Mouse (Mus musculus): ENCODE measurements around the gene Pdhx. TPM values are rescaled to one million over a fixed set of nuclear protein-coding genes. Genes with fewer than 3 reads are reported as not detected.

The Pdhx gene
- polyA plus RNA-seq (2014; fragmentation: Nextera tagmentation; extraction: Ambion mirVana) = 36.3 and 37.2 TPM in 2 replicates

GRCm38 (mm10) chr2:103073219-103073982 is at the start of gene Pdhx, which contains the start of gene Apip:
Pdhx (minus strand) TSS chr2:103073513.
Apip (plus strand) TSS chr2:103073675.
- Histone ChIP-seq H3K27ac (ENCODE audit: low read depth) (peak within 1 kb of the TSS; percentile 81), H3K36me3 (ENCODE audit: control insufficient read depth, insufficient read depth, low read length) (0 out of 2 replicates have a peak, but pooled peaks cover 5% of the 10 kb centered on the region), H3K27me3 (replicated peaks; ENCODE audit: control insufficient read depth, insufficient read depth, low read length) (no peaks in the 10 kb centered on the region), H3K4me3 (ENCODE audit: low read depth, low read length) (peak within 1 kb of the TSS; percentile 51), H3K4me1 (replicated peaks; ENCODE audit: control insufficient read depth, insufficient read depth, low read length) (peaks cover 22% of the 10 kb centered on the region), H3K9ac (ENCODE audit: low read length) (peak within 1 kb of the TSS; percentile 77), H3K9me3 (ENCODE audit: control insufficient read depth, low read length) (no peaks in the 10 kb centered on the region), H3K4me2 (ENCODE audit: low read length) (peak within 1 kb of the TSS; percentile 77)
- peak; percentile 99 for ATAC-seq (replicated peaks; ENCODE audit: low FRiP score, low TSS enrichment, low read depth)
- peak; percentile 100 for DNase-seq (ENCODE audit: low spot score)
- under 1% methylated on average over 55 of the region's 55 CpGs for WGBS

GRCm38 (mm10) chr2:103119197-103119854 is 46.0 kb upstream of the Pdhx start:
- Histone ChIP-seq H3K9me3 (ENCODE audit: control insufficient read depth, low read length) (no peaks in the 10 kb centered on the region), H3K9ac (ENCODE audit: low read length) (no peak overlapping the region), H3K27me3 (replicated peaks; ENCODE audit: control insufficient read depth, insufficient read depth, low read length) (no peaks in the 10 kb centered on the region), H3K27ac (ENCODE audit: low read depth) (no peak overlapping the region), H3K36me3 (ENCODE audit: control insufficient read depth, insufficient read depth, low read length) (no peaks in the 10 kb centered on the region), H3K4me3 (ENCODE audit: low read depth, low read length) (no peak overlapping the region), H3K4me2 (ENCODE audit: low read length) (no peak overlapping the region), H3K4me1 (replicated peaks; ENCODE audit: control insufficient read depth, insufficient read depth, low read length) (no peaks in the 10 kb centered on the region)
- 78% methylated on average over 7 of the region's 7 CpGs for WGBS
- DNase-seq (ENCODE audit: low spot score) (no peak), ATAC-seq (replicated peaks; ENCODE audit: low FRiP score, low TSS enrichment, low read depth) (no peak)

GRCm38 (mm10) chr2:103118324-103119196 is 45.2 kb upstream of the Pdhx start:
- Histone ChIP-seq H3K9me3 (ENCODE audit: control insufficient read depth, low read length) (no peaks in the 10 kb centered on the region), H3K4me2 (ENCODE audit: low read length) (no peak overlapping the region), H3K36me3 (ENCODE audit: control insufficient read depth, insufficient read depth, low read length) (no peaks in the 10 kb centered on the region), H3K27ac (ENCODE audit: low read depth) (no peak overlapping the region), H3K27me3 (replicated peaks; ENCODE audit: control insufficient read depth, insufficient read depth, low read length) (no peaks in the 10 kb centered on the region), H3K4me3 (ENCODE audit: low read depth, low read length) (no peak overlapping the region), H3K9ac (ENCODE audit: low read length) (no peak overlapping the region), H3K4me1 (replicated peaks; ENCODE audit: control insufficient read depth, insufficient read depth, low read length) (no peaks in the 10 kb centered on the region)
- no peak for DNase-seq (ENCODE audit: low spot score)
- ATAC-seq (replicated peaks; ENCODE audit: low FRiP score, low TSS enrichment, low read depth) = no peak
- 64% methylated on average over 6 of the region's 6 CpGs for WGBS

- ATAC-seq (replicated peaks; ENCODE audit: low FRiP score, low TSS enrichment, low read depth) (no peak), DNase-seq (ENCODE audit: low spot score) (no peak)
- no peak overlapping the region for H3K4me3 ChIP-seq (ENCODE audit: low read depth, low read length)
- H3K27ac ChIP-seq (ENCODE audit: low read depth) = no peak overlapping the region
- WGBS = 72% methylated on average over 5 of the region's 5 CpGs
- H3K27me3 ChIP-seq (replicated peaks; ENCODE audit: control insufficient read depth, insufficient read depth, low read length) = no peaks in the 10 kb centered on the region
- H3K9ac ChIP-seq (ENCODE audit: low read length) = no peak overlapping the region
- no peak overlapping the region for H3K4me2 ChIP-seq (ENCODE audit: low read length)
- no peaks in the 10 kb centered on the region for H3K36me3 ChIP-seq (ENCODE audit: control insufficient read depth, insufficient read depth, low read length)
- no peaks in the 10 kb centered on the region for H3K9me3 ChIP-seq (ENCODE audit: control insufficient read depth, low read length)
- no peaks in the 10 kb centered on the region for H3K4me1 ChIP-seq (replicated peaks; ENCODE audit: control insufficient read depth, insufficient read depth, low read length)
These were observed 43.9 kb upstream of the Pdhx start for GRCm38 (mm10) chr2:103117212-103117611.

DNA sequence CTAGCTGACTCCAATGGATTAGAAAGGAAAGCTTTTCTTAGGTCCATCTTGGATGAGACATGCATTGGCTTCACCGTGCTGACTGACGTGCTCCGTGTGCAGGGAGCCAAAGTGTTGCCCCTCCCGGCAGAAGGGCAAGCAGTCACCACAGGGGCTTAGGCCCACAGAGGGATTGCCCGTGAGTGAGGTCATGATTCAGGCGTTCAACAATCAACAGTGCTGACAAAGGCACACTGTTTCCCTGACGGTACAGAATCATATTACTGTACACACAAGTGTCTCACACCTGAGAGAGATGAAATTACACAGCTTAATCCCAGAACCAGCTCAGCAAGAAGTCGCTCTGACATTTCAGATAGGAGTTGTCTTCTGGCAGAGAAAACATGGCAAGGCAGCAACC is 38.4 kb upstream of the Pdhx start:
- H3K27me3 ChIP-seq (replicated peaks; ENCODE audit: control insufficient read depth, insufficient read depth, low read length) = no peaks in the 10 kb centered on the region
- no peaks in the 10 kb centered on the region for H3K4me1 ChIP-seq (replicated peaks; ENCODE audit: control insufficient read depth, insufficient read depth, low read length)
- H3K4me3 ChIP-seq (ENCODE audit: low read depth, low read length) = no peak overlapping the region
- no peak overlapping the region for H3K27ac ChIP-seq (ENCODE audit: low read depth)
- no peak overlapping the region for H3K9ac ChIP-seq (ENCODE audit: low read length)
- H3K9me3 ChIP-seq (ENCODE audit: control insufficient read depth, low read length) = no peaks in the 10 kb centered on the region
- no peak overlapping the region for H3K4me2 ChIP-seq (ENCODE audit: low read length)
- WGBS = 66% methylated on average over 8 of the region's 8 CpGs
- no peak for ATAC-seq (replicated peaks; ENCODE audit: low FRiP score, low TSS enrichment, low read depth)
- DNase-seq (ENCODE audit: low spot score) = no peak
- no peaks in the 10 kb centered on the region for H3K36me3 ChIP-seq (ENCODE audit: control insufficient read depth, insufficient read depth, low read length)

- no peak overlapping the region for H3K4me3 ChIP-seq (ENCODE audit: low read depth, low read length)
- H3K27ac ChIP-seq (ENCODE audit: low read depth) = no peak overlapping the region
- ATAC-seq (replicated peaks; ENCODE audit: low FRiP score, low TSS enrichment, low read depth) (no peak), DNase-seq (ENCODE audit: low spot score) (no peak)
- H3K36me3 ChIP-seq (ENCODE audit: control insufficient read depth, insufficient read depth, low read length) = no peaks in the 10 kb centered on the region
- no peaks in the 10 kb centered on the region for H3K4me1 ChIP-seq (replicated peaks; ENCODE audit: control insufficient read depth, insufficient read depth, low read length)
- H3K9ac ChIP-seq (ENCODE audit: low read length) = no peak overlapping the region
- H3K27me3 ChIP-seq (replicated peaks; ENCODE audit: control insufficient read depth, insufficient read depth, low read length) = no peaks in the 10 kb centered on the region
- no peaks in the 10 kb centered on the region for H3K9me3 ChIP-seq (ENCODE audit: control insufficient read depth, low read length)
- H3K4me2 ChIP-seq (ENCODE audit: low read length) = no peak overlapping the region
- WGBS = 78% methylated on average over 2 of the region's 2 CpGs
These were observed 32.9 kb upstream of the Pdhx start for GRCm38 (mm10) chr2:103106172-103106571.

DNA sequence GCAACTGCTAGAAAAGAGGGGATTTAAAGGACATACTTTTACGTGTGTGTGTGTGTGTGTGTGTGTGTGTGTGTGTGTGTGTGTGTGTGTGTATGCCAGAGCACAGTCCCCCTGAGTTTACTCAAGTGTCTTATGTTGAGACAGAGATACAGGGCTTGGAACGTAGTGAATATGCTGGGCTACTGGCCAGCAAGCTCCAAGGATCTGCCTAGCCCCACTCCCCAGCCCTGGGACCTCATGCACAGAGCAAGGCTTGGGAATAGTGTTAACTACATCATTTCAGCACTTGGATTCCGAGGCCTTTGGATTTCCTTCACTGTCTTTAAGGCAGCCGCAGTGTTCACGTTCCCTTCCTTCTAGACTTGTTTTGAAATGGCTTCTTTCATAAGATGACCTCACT is 29.3 kb upstream of the Pdhx start:
- H3K9ac ChIP-seq (ENCODE audit: low read length) = no peak overlapping the region
- 74% methylated on average over 5 of the region's 5 CpGs for WGBS
- no peak for ATAC-seq (replicated peaks; ENCODE audit: low FRiP score, low TSS enrichment, low read depth)

DNA sequence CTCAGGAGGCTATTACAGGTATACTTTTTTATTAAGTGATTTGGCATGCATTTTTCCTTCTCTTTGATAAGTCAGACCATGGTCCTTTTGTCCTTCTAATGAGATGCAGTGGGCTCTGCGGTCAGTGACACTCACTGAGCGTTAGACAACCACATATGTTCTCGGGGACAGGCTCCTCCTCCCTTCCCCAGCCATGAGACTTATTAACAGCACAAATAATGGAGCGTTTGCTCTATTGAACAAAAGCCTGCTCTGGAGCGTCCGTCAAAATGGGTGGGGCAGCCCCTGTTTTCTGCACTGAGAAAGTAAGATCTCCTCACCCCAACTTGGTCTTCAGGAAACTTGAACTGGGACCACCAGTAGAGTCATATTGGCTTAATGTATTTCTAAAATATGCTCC is 16.2 kb upstream of the Pdhx start:
- H3K27me3 ChIP-seq (replicated peaks; ENCODE audit: control insufficient read depth, insufficient read depth, low read length) = no peaks in the 10 kb centered on the region
- H3K9ac ChIP-seq (ENCODE audit: low read length) = no peak overlapping the region
- ATAC-seq (replicated peaks; ENCODE audit: low FRiP score, low TSS enrichment, low read depth) = no peak
- 84% methylated on average over 6 of the region's 6 CpGs for WGBS
- H3K4me2 ChIP-seq (ENCODE audit: low read length) = no peak overlapping the region
- no peak overlapping the region for H3K27ac ChIP-seq (ENCODE audit: low read depth)
- H3K9me3 ChIP-seq (ENCODE audit: control insufficient read depth, low read length) = no peaks in the 10 kb centered on the region
- H3K4me3 ChIP-seq (ENCODE audit: low read depth, low read length) = no peak overlapping the region
- no peak for DNase-seq (ENCODE audit: low spot score)
- no peaks in the 10 kb centered on the region for H3K4me1 ChIP-seq (replicated peaks; ENCODE audit: control insufficient read depth, insufficient read depth, low read length)
- H3K36me3 ChIP-seq (ENCODE audit: control insufficient read depth, insufficient read depth, low read length) = peaks cover 23% of the 10 kb centered on the region

More for the DNA sequence above, 29.3 kb upstream of the Pdhx start:
- DNase-seq (ENCODE audit: low spot score) = no peak
- no peaks in the 10 kb centered on the region for H3K36me3 ChIP-seq (ENCODE audit: control insufficient read depth, insufficient read depth, low read length)
- H3K4me1 ChIP-seq (replicated peaks; ENCODE audit: control insufficient read depth, insufficient read depth, low read length) = no peaks in the 10 kb centered on the region
- no peaks in the 10 kb centered on the region for H3K9me3 ChIP-seq (ENCODE audit: control insufficient read depth, low read length)
- H3K4me3 ChIP-seq (ENCODE audit: low read depth, low read length) = no peak overlapping the region
- H3K4me2 ChIP-seq (ENCODE audit: low read length) = no peak overlapping the region
- no peaks in the 10 kb centered on the region for H3K27me3 ChIP-seq (replicated peaks; ENCODE audit: control insufficient read depth, insufficient read depth, low read length)
- no peak overlapping the region for H3K27ac ChIP-seq (ENCODE audit: low read depth)

All from intestine, embryonic 14.5 days (tissue).